Mouse (Mus musculus) cortical plate, adult 2 months (tissue): ENCODE measurements around the gene Olfr532. TPM values are rescaled to one million over a fixed set of nuclear protein-coding genes. Genes with fewer than 3 reads are reported as not detected.
"Not testable (repeated sequence)": the region's sequence is repeated elsewhere in the genome, so short reads cannot be mapped to it uniquely, and the experiment has no call there.

Experiments
- H3K27ac ChIP-seq: fragments of 200-500 bp; 2 replicates; pipeline ENCODE4 v1.5.1; 2012; ENCODE audit warnings: low read length, control low read depth, inconsistent platforms; ENCODE audit not compliant: insufficient read depth
- H3K4me1 ChIP-seq: fragments of 200-500 bp; 2 replicates; pipeline ENCODE4 v1.6.1; 2011; ENCODE audit warnings: low read length; ENCODE audit not compliant: control insufficient read depth, insufficient read depth
- H3K4me3 ChIP-seq: fragments of 200-500 bp; 2 replicates; pipeline ENCODE4 v1.5.1; 2011; ENCODE audit warnings: mild to moderate bottlenecking, low read length, control low read depth; ENCODE audit not compliant: insufficient read depth
- CTCF ChIP-seq: fragments of 200-500 bp; IDR thresholded peaks from 2 replicates; pipeline ENCODE4 v1.5.1; 2011; ENCODE audit warnings: mild to moderate bottlenecking, control low read depth, low read length; ENCODE audit not compliant: insufficient read depth; ENCODE audit errors: extremely low read depth
- POLR2A ChIP-seq: fragments of 200-500 bp; IDR thresholded peaks from 2 replicates; pipeline ENCODE4 v1.6.1; 2011; ENCODE audit warnings: mild to moderate bottlenecking, low read length, control low read depth; ENCODE audit not compliant: insufficient read depth; ENCODE audit errors: extremely low read depth
- polyA plus RNA-seq: library from polyadenylated mRNA; depleted of rRNA; stranded (reverse); fragments of >200 nt; gene quantifications from 2 replicates; pipeline ENCODE4 v1.2.3, GENCODE M21; 2012; rRNA removed

Olfr532 gene
- not detected in 2 replicates for polyA plus RNA-seq

- Histone ChIP-seq H3K4me3 (no peak within 1 kb of the TSS), H3K27ac (no peak within 1 kb of the TSS), H3K4me1 (no peaks in the 10 kb centered on the region)
- TF ChIP-seq CTCF (no peak), POLR2A (no peak)
Observed at GRCm38 (mm10) chr7:140421539-140421938, at the start of gene Olfr532. Olfr532 (minus strand) TSS chr7:140421639.

DNA sequence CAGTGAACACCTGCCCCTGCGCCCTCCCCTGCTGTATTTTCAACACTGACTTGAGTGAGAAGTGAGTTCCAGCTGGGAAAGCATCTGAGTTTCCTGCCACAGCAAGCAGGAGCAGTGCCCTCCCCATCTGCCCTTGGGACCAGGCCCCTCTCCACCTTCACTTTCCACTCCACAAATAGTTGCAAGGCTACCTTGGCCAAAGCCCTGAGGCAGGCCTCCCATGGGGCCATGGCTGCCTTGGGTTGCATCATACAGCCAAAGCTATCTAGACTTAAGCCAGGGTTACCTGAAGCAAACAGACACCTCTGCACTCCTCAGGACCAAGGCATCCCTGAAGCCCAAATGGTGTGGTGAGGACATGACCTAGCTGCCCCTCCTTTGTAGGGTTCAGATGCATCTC, 41.6 kb upstream of the Olfr532 start, which contains the start of gene Olfr533:
Gene Olfr533 (plus strand): TSS at position 301 of the 400 bp plus-strand sequence.
- H3K4me3 ChIP-seq, H3K27ac ChIP-seq, H3K4me1 ChIP-seq: not testable (repeated sequence)

DNA sequence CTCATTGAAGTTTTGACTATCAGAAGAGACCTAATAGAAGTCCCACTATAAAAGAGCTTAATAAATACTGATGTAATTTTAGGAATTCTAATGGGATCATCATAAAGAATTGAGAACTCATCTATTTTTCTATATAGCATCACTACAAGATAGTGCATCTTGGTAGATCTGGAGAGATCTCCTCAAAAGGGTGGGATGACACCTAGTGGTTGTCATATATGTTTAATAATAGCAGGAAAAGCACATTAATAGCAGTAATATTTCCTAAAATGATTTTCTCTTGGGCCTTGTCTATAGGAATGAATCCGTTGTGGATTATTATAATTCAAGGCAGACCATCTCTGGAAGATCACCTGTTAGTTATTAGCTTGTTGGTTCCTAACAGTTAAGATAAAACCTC, 21.7 kb upstream of the Olfr532 start:
- Histone ChIP-seq H3K27ac (no peak overlapping the region), H3K4me1 (no peaks in the 10 kb centered on the region), H3K4me3 (no peak overlapping the region)
- no peak for TF ChIP-seq CTCF
- TF ChIP-seq POLR2A: no peak

GRCm38 (mm10) chr7:140402818-140403217, 18.6 kb downstream of the Olfr532 start, which contains the start of gene Olfr531:
Olfr531 (minus strand) TSS chr7:140402918.
- H3K4me1 ChIP-seq: no peaks in the 10 kb centered on the region
- H3K27ac ChIP-seq: no peak within 1 kb of the TSS
- no peak within 1 kb of the TSS for H3K4me3 ChIP-seq
- TF ChIP-seq CTCF (no peak), POLR2A (no peak)

- Histone ChIP-seq H3K4me1 (no peaks in the 10 kb centered on the region), H3K27ac (no peak overlapping the region), H3K4me3 (no peak overlapping the region)
- TF ChIP-seq POLR2A (no peak), CTCF (no peak)
Observed at GRCm38 (mm10) chr7:140376911-140377310, 44.5 kb downstream of the Olfr532 start.

DNA sequence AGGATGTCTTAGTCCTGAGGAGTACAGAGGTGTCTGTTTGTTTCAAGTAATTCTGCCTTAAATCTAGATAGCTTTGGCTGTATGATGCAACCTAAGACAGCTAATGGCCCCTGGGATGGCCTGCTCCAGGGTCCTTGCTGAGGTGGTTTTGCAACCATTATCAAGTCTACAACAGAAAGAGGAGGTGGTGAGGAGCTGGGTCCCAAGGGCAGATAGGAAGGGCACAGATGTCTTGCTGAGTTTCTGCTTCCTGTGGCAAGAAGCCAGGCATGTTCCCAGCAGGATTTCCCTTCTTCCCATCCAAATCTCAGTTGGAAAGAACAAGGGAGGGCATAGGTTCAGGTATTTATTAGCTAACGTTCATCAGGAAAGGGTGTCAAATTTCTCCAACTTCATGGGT, 45.2 kb downstream of the Olfr532 start, which contains the start of gene Olfr530:
Gene Olfr530 (minus strand): TSS at position 101 of the 400 bp plus-strand sequence.
- Histone ChIP-seq H3K27ac (no peak within 1 kb of the TSS), H3K4me1 (no peaks in the 10 kb centered on the region), H3K4me3 (no peak within 1 kb of the TSS)
- TF ChIP-seq CTCF: no peak
- no peak for TF ChIP-seq POLR2A

- Histone ChIP-seq H3K4me3 (no peak overlapping the region), H3K27ac (no peak overlapping the region), H3K4me1 (no peaks in the 10 kb centered on the region)
- TF ChIP-seq CTCF: no peak
Observed at GRCm38 (mm10) chr7:140374300-140374699, 47.1 kb downstream of the Olfr532 start.

Other genes with a start within 250 kb of the Olfr532 start
- gene Olfr523, start 248.4 kb downstream of the Olfr532 start, polyA plus RNA-seq: 0.06 TPM in 1 of 2 replicates, not detected in the other
- not detected in 2 replicates for gene Olfr524, start 215.7 kb downstream of the Olfr532 start, polyA plus RNA-seq
- 0.13 and 0.34 TPM in 2 replicates for gene Cd163l1, start 203.4 kb downstream of the Olfr532 start, polyA plus RNA-seq
- gene 5830411N06Rik, start 174.4 kb downstream of the Olfr532 start, polyA plus RNA-seq: not detected in 2 replicates
- gene Olfr525, start 100.8 kb downstream of the Olfr532 start, polyA plus RNA-seq: not detected in 2 replicates
- not detected in 2 replicates for gene Olfr527, start 87.6 kb downstream of the Olfr532 start, polyA plus RNA-seq
- gene Olfr60, start 60.0 kb downstream of the Olfr532 start, polyA plus RNA-seq: not detected in 2 replicates
- not detected in 2 replicates for gene Olfr530, start 45.3 kb downstream of the Olfr532 start, polyA plus RNA-seq
- not detected in 2 replicates for gene Olfr531, start 18.7 kb downstream of the Olfr532 start, polyA plus RNA-seq
- gene Olfr533, start 41.7 kb upstream of the Olfr532 start, polyA plus RNA-seq: not detected in 2 replicates
- not detected in 2 replicates for gene Olfr535, start 62.6 kb upstream of the Olfr532 start, polyA plus RNA-seq
- not detected in 2 replicates for gene Olfr536, start 85.8 kb upstream of the Olfr532 start, polyA plus RNA-seq
- not detected in 2 replicates for gene Olfr538, start 146.2 kb upstream of the Olfr532 start, polyA plus RNA-seq
- 0.02 and 0.08 TPM in 2 replicates for gene Olfr46, start 179.6 kb upstream of the Olfr532 start, polyA plus RNA-seq
- not detected in 2 replicates for gene Olfr61, start 207.3 kb upstream of the Olfr532 start, polyA plus RNA-seq
- not detected in 2 replicates for gene Olfr53, start 224.8 kb upstream of the Olfr532 start, polyA plus RNA-seq
- gene Olfr539, start 238.3 kb upstream of the Olfr532 start, polyA plus RNA-seq: 0.04 and 0.11 TPM in 2 replicates